Mouse (Mus musculus) right cerebral cortex, postnatal 36 days (tissue): ENCODE results near the gene Rnf185.

Experiments used
- DNase-seq, 2 experiments: peaks; one replicate each; pipeline ENCODE4 v3.0.0; 2022; ENCODE audit warnings: low spot score in 2 of 2, mixed read lengths in 1 of 2

Gene Rnf185

GRCm38 (mm10) chr11:3443091-3443490 lies 9.1 kb downstream of the Rnf185 start:
- no peak for DNase-seq

GRCm38 (mm10) chr11:3442677-3443076 lies 9.5 kb downstream of the Rnf185 start:
- no peak for DNase-seq

GRCm38 (mm10) chr11:3441696-3442443 lies 10.3 kb downstream of the Rnf185 start:
- DNase-seq = no peak

- DNase-seq = no peak
Measured at GRCm38 (mm10) chr11:3437621-3438020, 14.5 kb downstream of the Rnf185 start.

- no peak for DNase-seq
Measured at GRCm38 (mm10) chr11:3433809-3434208, 18.4 kb downstream of the Rnf185 start.

GRCm38 (mm10) chr11:3431976-3432603 lies 20.1 kb downstream of the Rnf185 start:
- no peak for DNase-seq

GRCm38 (mm10) chr11:3431515-3431914 lies 20.6 kb downstream of the Rnf185 start:
- no peak for DNase-seq

GRCm38 (mm10) chr11:3428632-3429031 lies 23.5 kb downstream of the Rnf185 start:
- no peak for DNase-seq

GRCm38 (mm10) chr11:3427697-3428230 lies 24.4 kb downstream of the Rnf185 start:
- DNase-seq = no peak

GRCm38 (mm10) chr11:3422242-3422641 lies 29.9 kb downstream of the Rnf185 start:
- no peak for DNase-seq

- no peak for DNase-seq
Measured at GRCm38 (mm10) chr11:3418741-3419140, 33.4 kb downstream of the Rnf185 start.

GRCm38 (mm10) chr11:3417795-3418194 lies 34.4 kb downstream of the Rnf185 start:
- DNase-seq = no peak

- DNase-seq = no peak
Measured at GRCm38 (mm10) chr11:3416399-3416798, 35.8 kb downstream of the Rnf185 start.

- no peak for DNase-seq
Measured at GRCm38 (mm10) chr11:3412111-3412510, 40.1 kb downstream of the Rnf185 start.

GRCm38 (mm10) chr11:3408997-3409732 lies 43.0 kb downstream of the Rnf185 start, which contains the start of gene Limk2:
Limk2 (minus strand) TSS chr11:3409189.
- DNase-seq = peak; percentile 78 to 81

GRCm38 (mm10) chr11:3408131-3408996 lies 43.8 kb downstream of the Rnf185 start:
- DNase-seq = no peak

- DNase-seq = peak in 1 of 2 experiments; percentile 41
Measured at GRCm38 (mm10) chr11:3404287-3405047, 47.7 kb downstream of the Rnf185 start.

- DNase-seq = no peak
Measured at GRCm38 (mm10) chr11:3403024-3403423, 49.1 kb downstream of the Rnf185 start.

- DNase-seq = no peak
Measured at GRCm38 (mm10) chr11:3398318-3398717, 53.8 kb downstream of the Rnf185 start.

- no peak for DNase-seq
Measured at GRCm38 (mm10) chr11:3396562-3396961, 55.6 kb downstream of the Rnf185 start.

GRCm38 (mm10) chr11:3396091-3396490 lies 56.1 kb downstream of the Rnf185 start:
- no peak for DNase-seq
